Mouse (Mus musculus) liver, embryonic 16.5 days (tissue): ENCODE data around the gene E330009J07Rik. TPM values are rescaled to one million over a fixed set of nuclear protein-coding genes. Genes with fewer than 3 reads are reported as not detected.
A peak's percentile ranks its signal among the peaks of the same experiment; 100 is the strongest.

Experiments used
- ATAC-seq: fragments of 200-750 bp; cut with Nextera tagmentation; 2 replicates; pipeline ENCODE4 v1.8.0; 2017; ENCODE audit warnings: low read depth, mild to moderate bottlenecking, moderate number of reproducible peaks, moderate library complexity
- H3K27ac ChIP-seq: fragments of 300-500 bp; sonication (generic); 2 replicates; pipeline ENCODE4 v1.5.1; 2014; ENCODE audit warnings: mild to moderate bottlenecking, low read length
- H3K27me3 ChIP-seq: fragments of 300-500 bp; sonication (generic); 2 replicates; pipeline ENCODE4 v1.6.1; 2014; ENCODE audit warnings: low read depth, low read length, mixed read lengths; ENCODE audit not compliant: control insufficient read depth, insufficient read depth
- H3K36me3 ChIP-seq: fragments of 300-500 bp; sonication (generic); 2 replicates; pipeline ENCODE4 v1.6.1; 2014; ENCODE audit warnings: mild to moderate bottlenecking; ENCODE audit not compliant: control insufficient read depth, insufficient read depth
- H3K4me1 ChIP-seq: fragments of 300-500 bp; sonication (generic); 2 replicates; pipeline ENCODE4 v1.6.1; 2014; ENCODE audit warnings: low read depth, low read length, mixed read lengths; ENCODE audit not compliant: control insufficient read depth
- H3K4me2 ChIP-seq: fragments of 300-500 bp; sonication (generic); 2 replicates; pipeline ENCODE4 v1.6.1; 2014; ENCODE audit warnings: low read depth, low read length, mixed read lengths
- H3K4me3 ChIP-seq: fragments of 300-500 bp; sonication (generic); 2 replicates; pipeline ENCODE4 v1.5.1; 2014; ENCODE audit warnings: low read depth, mild to moderate bottlenecking, low read length
- H3K9ac ChIP-seq: fragments of 300-500 bp; sonication (generic); 2 replicates; pipeline ENCODE4 v1.6.1; 2014; ENCODE audit warnings: low read depth, low read length
- H3K9me3 ChIP-seq: fragments of 300-500 bp; sonication (generic); replicated peaks from 2 replicates; pipeline ENCODE4 v1.6.1; 2016; ENCODE audit warnings: low read length; ENCODE audit not compliant: control insufficient read depth
- WGBS: fragments of 180-500 bp; shearing (Covaris S2); extraction: QIAGEN DNeasy Blood & Tissue Kit; methylation state at CpG from one replicate; pipeline ENCODE4 v1.1.7; 2014; ENCODE audit not compliant: insufficient replicate concordance; 5-methylcytosine and 5-hydroxymethylcytosine counted together
- polyA plus RNA-seq: library from polyadenylated mRNA; unstranded; fragments of >200 nt; fragmentation: Nextera tagmentation; extraction: Ambion mirVana; gene quantifications from 2 replicates; pipeline ENCODE4 v1.2.1, GENCODE M21; 2015

The E330009J07Rik gene
- polyA plus RNA-seq, 1 experiment from 2014 or later: 2.1 TPM

GRCm38 (mm10) chr6:40388660-40389059 lies 47.3 kb downstream of the E330009J07Rik start:
- H3K36me3 ChIP-seq: no peaks in the 10 kb centered on the region
- peaks cover 4% of the 10 kb centered on the region; the same call in 1 of the 2 replicates for H3K4me1 ChIP-seq
- 24% methylated on average over 4 of the region's 4 CpGs for WGBS
- ATAC-seq: peak; percentile 63
- H3K27me3 ChIP-seq: no peaks in the 10 kb centered on the region
- H3K9ac ChIP-seq: no peak overlapping the region
- no peak overlapping the region for H3K4me3 ChIP-seq
- H3K4me2 ChIP-seq: no peak overlapping the region
- no peak overlapping the region for H3K27ac ChIP-seq
- no peaks in the 10 kb centered on the region for H3K9me3 ChIP-seq

DNA sequence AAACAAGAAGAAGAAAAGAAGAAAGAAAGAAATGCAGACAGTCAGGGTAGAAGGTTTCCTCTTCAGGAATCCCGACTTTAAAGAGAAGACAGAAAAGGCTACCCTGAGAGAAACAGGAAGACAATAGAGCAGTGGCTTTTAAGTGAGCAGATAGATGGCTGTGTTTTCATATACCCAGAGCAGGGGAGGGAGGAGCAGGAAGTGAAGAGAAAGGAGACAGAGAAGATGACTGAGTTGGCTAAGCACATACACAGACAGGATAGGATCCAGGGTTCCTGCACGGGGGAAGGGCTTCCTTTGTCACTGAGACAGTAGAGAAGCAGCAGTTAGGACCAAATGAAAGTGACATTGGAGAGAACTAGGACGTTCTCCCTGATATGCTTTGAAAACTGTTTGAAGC lies 50.3 kb downstream of the E330009J07Rik start:
- Histone ChIP-seq H3K4me1 (peaks cover 4% of the 10 kb centered on the region; the same call in 1 of the 2 replicates), H3K9ac (no peak overlapping the region), H3K4me3 (no peak overlapping the region), H3K9me3 (no peaks in the 10 kb centered on the region), H3K27ac (no peak overlapping the region), H3K27me3 (no peaks in the 10 kb centered on the region), H3K36me3 (no peaks in the 10 kb centered on the region), H3K4me2 (no peak overlapping the region)
- 26% methylated on average over 3 of the region's 3 CpGs for WGBS
- no peak for ATAC-seq

GRCm38 (mm10) chr6:40381908-40382307 lies 54.0 kb downstream of the E330009J07Rik start:
- WGBS: 73% methylated on average over 4 of the region's 4 CpGs
- Histone ChIP-seq H3K4me2 (no peak overlapping the region), H3K4me3 (no peak overlapping the region), H3K9me3 (no peaks in the 10 kb centered on the region), H3K27me3 (no peaks in the 10 kb centered on the region), H3K9ac (no peak overlapping the region), H3K27ac (no peak overlapping the region), H3K4me1 (no peaks in the 10 kb centered on the region), H3K36me3 (no peaks in the 10 kb centered on the region)
- ATAC-seq: no peak

DNA sequence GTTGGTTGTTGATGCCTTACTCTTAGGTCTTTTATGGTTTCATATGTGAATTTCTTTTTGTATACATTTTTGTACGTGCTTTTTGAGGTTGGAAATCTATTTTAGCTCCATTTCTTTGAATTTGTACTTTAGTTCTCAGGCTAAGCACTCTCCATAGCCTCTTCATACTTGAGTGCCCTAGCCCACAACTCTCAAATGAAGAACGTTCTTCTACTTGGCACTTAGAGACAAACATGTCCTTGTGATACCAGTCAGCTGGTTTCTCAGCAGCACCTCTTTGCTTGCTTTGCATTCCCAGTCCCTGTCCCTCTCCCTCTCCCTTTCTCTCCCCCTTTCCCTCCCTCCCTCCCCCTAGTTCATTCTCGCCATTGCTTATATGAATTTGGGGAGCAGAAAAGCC lies 55.8 kb downstream of the E330009J07Rik start:
- Histone ChIP-seq H3K36me3 (no peaks in the 10 kb centered on the region), H3K27me3 (no peaks in the 10 kb centered on the region), H3K4me3 (no peak overlapping the region), H3K4me1 (no peaks in the 10 kb centered on the region), H3K9me3 (no peaks in the 10 kb centered on the region), H3K9ac (no peak overlapping the region), H3K4me2 (no peak overlapping the region), H3K27ac (no peak overlapping the region)
- 67% methylated on average over 3 of the region's 3 CpGs for WGBS
- no peak for ATAC-seq

- 76% methylated on average over 6 of the region's 6 CpGs for WGBS
- no peak overlapping the region for H3K9ac ChIP-seq
- no peak overlapping the region for H3K27ac ChIP-seq
- no peaks in the 10 kb centered on the region for H3K36me3 ChIP-seq
- no peaks in the 10 kb centered on the region for H3K4me1 ChIP-seq
- H3K4me2 ChIP-seq: no peak overlapping the region
- no peak for ATAC-seq
- no peaks in the 10 kb centered on the region for H3K27me3 ChIP-seq
- no peak overlapping the region for H3K4me3 ChIP-seq
- no peaks in the 10 kb centered on the region for H3K9me3 ChIP-seq
These were observed 64.9 kb downstream of the E330009J07Rik start for GRCm38 (mm10) chr6:40371031-40371430.

DNA sequence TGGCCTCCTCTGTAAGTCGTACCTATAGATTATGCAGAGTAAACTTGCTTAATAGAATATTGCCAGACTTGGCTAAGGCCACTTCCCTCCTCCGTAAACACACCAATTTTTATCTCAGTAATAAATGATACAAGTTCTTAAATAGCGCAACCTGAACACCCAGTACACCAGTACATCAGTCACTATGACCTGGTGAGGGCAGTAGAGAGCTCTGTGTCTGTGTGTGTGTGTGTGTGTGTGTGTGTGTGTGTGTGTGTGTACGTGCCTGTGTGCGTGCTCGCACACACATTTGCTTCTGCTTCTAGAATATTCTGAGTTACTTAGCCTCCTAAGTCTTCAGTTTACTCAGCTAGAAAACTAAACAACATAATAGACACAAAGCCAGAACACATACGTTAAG lies 82.6 kb downstream of the E330009J07Rik start:
- ATAC-seq: no peak
- Histone ChIP-seq H3K27me3 (no peaks in the 10 kb centered on the region), H3K36me3 (no peaks in the 10 kb centered on the region), H3K4me3 (no peak overlapping the region), H3K27ac (no peak overlapping the region), H3K9ac (no peak overlapping the region), H3K9me3 (no peaks in the 10 kb centered on the region), H3K4me1 (no peaks in the 10 kb centered on the region), H3K4me2 (no peak overlapping the region)
- 84% methylated on average over 7 of the region's 7 CpGs for WGBS

Other genes starting within 250 kb of the E330009J07Rik start
- 11.0 and 11.4 TPM in 2 replicates for gene Agk, start 111.0 kb downstream of the E330009J07Rik start, polyA plus RNA-seq
- gene Wee2, start 3.0 kb upstream of the E330009J07Rik start, polyA plus RNA-seq: not detected in 2 replicates
- 46.8 and 52.3 TPM in 2 replicates for gene Ssbp1, start 35.2 kb upstream of the E330009J07Rik start, polyA plus RNA-seq
- not detected in 2 replicates for gene Tas2r137, start 55.1 kb upstream of the E330009J07Rik start, polyA plus RNA-seq
- not detected in 2 replicates for gene Tas2r108, start 57.4 kb upstream of the E330009J07Rik start, polyA plus RNA-seq
- not detected in 2 replicates for gene Prss37, start 83.4 kb upstream of the E330009J07Rik start, polyA plus RNA-seq
- 0.02 TPM in 1 of 2 replicates, not detected in the other for gene Olfr461, start 118.9 kb upstream of the E330009J07Rik start, polyA plus RNA-seq
- not detected in 2 replicates for gene Olfr460, start 133.4 kb upstream of the E330009J07Rik start, polyA plus RNA-seq
- gene Clec5a, start 149.7 kb upstream of the E330009J07Rik start, polyA plus RNA-seq: 9.7 and 10.1 TPM in 2 replicates
- gene Tas2r138, start 177.2 kb upstream of the E330009J07Rik start, polyA plus RNA-seq: not detected in 2 replicates
- gene Mgam, start 192.7 kb upstream of the E330009J07Rik start, polyA plus RNA-seq: 3.6 and 3.8 TPM in 2 replicates